Mouse (Mus musculus) 3T3-L1 (cell line): ENCODE data around the gene Olfr1175-ps.

ENCODE experiments used
- DNase-seq: peaks from one replicate; pipeline ENCODE4 v3.0.0-alpha.2; 2015; ENCODE audit warnings: low read depth, low spot score

Olfr1175-ps gene

GRCm38 (mm10) chr2:88327115-88327514, at the start of gene Olfr1175-ps:
Gene Olfr1175-ps (minus strand): TSS chr2:88327215.
- DNase-seq: no peak

- DNase-seq: peak; percentile 73
These were observed 29.3 kb upstream of the Olfr1175-ps start for GRCm38 (mm10) chr2:88356304-88356703.

GRCm38 (mm10) chr2:88346392-88346791, 19.4 kb upstream of the Olfr1175-ps start, which contains the start of gene Olfr1177-ps:
Gene Olfr1177-ps (minus strand): TSS chr2:88346492.
- no peak for DNase-seq

- DNase-seq: no peak
These were observed 9.4 kb upstream of the Olfr1175-ps start, which contains the start of gene Olfr1176 for GRCm38 (mm10) chr2:88336421-88336820. Gene Olfr1176 (plus strand): TSS chr2:88336721.

GRCm38 (mm10) chr2:88315035-88315434, 12.0 kb downstream of the Olfr1175-ps start, which contains the start of gene Olfr1174-ps:
Gene Olfr1174-ps (minus strand): TSS chr2:88315135.
- DNase-seq: no peak

- DNase-seq: no peak
These were observed 47.2 kb downstream of the Olfr1175-ps start, which contains the start of gene Olfr1173 for GRCm38 (mm10) chr2:88279775-88280174. Gene Olfr1173 (minus strand): TSS chr2:88279875.
